Mouse (Mus musculus) kidney, postnatal 4 days (tissue): Measurements from ENCODE around the gene Slc44a2.
"Not testable (repeated sequence)": the region's sequence is repeated elsewhere in the genome, so short reads cannot be mapped to it uniquely, and the experiment has no call there.

Experiments used
- DNase-seq, 2 experiments: peaks; one replicate each; pipeline ENCODE4 v3.0.0; 2021; ENCODE audit warnings: mixed read lengths in 2 of 2

The Slc44a2 gene

DNA sequence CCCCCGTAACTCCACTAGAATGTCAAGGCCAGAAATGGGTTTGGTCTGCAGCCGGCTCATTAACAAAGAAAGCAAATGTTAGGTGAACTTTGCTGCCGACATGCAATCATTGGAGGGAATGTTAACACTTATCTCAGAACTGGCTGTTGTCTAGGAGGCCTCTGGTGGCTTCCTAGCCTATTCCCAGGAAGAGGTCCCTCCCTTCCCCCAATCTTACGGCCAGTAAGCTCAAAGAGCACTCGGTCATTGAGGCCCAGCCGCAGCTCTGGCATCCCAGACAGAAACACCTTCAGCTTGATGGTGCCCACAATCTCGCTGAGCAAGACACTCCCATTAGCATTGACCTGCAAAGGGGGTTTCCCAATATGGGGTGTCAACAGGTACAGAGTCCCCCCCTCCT, 15.4 kb upstream of the Slc44a2 start:
- DNase-seq, result no peak

GRCm38 (mm10) chr9:21309150-21309741, 11.3 kb upstream of the Slc44a2 start:
- DNase-seq, result peak in 1 of 2 experiments; percentile 60

DNA sequence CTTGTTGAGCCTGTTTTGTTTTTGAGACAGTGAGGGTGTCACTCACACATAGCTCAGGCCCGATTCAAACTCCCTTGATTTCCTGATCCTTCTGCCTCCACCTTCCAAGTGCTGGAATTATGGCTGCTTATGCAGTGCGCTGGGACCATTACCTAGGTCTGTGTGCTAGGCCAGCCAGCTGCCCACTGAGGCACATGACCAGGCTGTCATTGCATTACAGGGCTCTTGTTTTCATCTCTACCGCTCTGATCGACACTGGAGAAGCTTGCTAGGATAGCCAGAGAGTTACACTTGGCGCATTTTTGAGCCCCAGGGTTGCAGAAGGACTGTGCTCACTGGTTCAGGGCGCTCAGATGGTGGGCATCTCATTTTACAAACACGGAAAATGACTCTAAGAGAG, 8.8 kb upstream of the Slc44a2 start:
- DNase-seq, result no peak

DNA sequence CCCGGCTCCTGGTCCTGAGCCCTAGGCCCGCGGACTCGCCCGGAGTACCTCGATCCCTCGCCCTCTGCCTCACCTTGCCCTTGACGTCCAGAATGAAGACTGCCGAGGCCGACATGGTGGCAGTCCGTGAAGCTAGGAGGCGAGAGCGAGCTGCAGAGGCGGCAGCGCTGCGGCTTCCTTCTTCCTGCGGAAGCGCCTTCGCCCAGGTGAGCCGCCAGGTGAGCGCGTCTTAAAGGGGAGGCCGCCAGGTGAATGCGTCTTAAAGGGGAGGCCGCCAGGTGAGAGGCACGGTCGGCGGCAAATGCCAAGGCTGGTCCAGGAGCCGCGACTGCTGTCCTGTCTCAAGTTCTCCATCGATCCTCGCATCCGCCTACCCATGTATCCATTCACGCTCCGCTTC, 8.4 kb upstream of the Slc44a2 start, which contains the start of gene Ap1m2:
Ap1m2 (minus strand) TSS at position 204 of the 400 bp plus-strand sequence.
- peak; percentile 66 to 76 for DNase-seq

GRCm38 (mm10) chr9:21313394-21313793, 7.1 kb upstream of the Slc44a2 start:
- DNase-seq, result peak; percentile 93 to 94

DNA sequence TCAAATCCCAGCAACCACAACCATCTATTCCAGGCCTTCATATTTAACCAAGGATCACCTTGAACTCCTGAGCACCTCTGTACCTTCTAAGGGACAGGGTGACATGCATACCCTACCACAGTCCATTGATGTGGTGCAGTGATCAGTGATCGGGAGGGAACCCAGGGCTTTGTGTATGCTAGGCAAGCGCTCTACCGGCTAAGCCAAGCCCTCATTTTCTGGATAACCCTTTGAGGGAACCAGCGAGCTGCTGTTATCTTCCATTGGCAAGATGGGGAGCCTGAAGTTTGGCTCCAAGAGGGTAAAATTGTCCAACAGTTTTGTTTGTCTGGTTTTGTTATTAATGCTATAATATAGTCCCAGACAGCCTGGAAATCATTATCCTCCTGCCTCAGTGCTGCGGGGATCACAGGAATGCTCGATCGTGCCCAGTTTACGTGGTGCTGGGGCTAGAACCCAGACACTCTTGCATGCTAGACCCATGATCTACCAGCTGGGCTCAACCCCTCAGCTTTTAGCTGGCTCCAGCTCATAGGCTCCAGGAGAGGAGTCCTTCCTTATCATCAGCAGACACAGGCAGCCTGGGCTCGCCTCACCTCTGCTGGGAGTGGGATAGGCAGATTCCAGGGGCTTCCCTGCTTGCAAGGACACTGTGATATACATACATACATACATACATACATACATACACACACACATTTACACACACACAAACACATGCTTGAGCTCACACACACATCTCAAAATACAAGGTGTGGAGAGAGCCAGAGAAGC, 5.9 kb upstream of the Slc44a2 start:
- DNase-seq, result no peak

- no peak for DNase-seq
Observed at GRCm38 (mm10) chr9:21315421-21315820, 5.1 kb upstream of the Slc44a2 start.

- DNase-seq, result no peak
Observed at GRCm38 (mm10) chr9:21316696-21317095, 3.8 kb upstream of the Slc44a2 start.

DNA sequence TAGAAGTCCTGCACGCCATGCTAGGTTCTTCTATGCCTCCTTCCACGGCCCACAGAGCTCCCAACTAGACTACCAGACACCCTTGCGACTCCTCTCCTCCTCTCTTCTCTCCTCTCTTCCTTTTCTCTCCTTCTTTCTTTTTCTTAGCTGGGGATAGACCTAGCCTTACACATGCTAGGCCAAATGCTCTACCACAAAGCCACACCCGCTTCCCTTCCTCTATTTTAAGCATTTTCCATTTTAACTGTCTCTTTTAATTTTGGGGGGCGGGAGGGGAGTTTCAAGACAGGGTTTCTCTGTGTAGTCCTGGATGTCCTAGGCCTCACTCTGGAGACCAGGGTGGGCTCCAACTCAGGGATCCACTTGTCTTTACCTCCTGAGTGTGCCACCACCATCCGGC, 1.7 kb upstream of the Slc44a2 start:
- no peak for DNase-seq

DNA sequence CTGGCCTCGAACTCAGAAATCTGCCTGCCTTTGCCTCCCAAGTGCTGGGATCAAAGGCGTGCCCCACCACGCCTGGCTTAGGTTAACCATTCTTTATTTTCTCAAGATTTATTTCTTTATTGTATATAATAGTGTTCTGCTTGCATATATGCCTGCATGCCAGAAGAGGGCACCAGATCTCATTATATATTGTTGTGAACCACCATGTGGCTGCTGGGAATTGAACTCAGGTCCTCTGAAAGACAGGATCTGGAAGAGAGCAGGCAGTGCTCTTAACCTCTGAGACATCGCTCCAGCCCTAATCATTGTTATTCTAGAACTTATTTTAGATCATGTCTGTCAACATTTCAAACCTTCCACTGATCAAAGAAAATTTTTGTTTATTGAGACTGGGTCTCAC, 995 bp upstream of the Slc44a2 start:
- no peak for DNase-seq

GRCm38 (mm10) chr9:21320280-21320618, 249 bp upstream of the Slc44a2 start:
- no peak for DNase-seq

GRCm38 (mm10) chr9:21321513-21321835, 976 bp downstream of the Slc44a2 start:
- DNase-seq, result peak; percentile 53 to 56

GRCm38 (mm10) chr9:21322211-21322916, 1.9 kb downstream of the Slc44a2 start:
- DNase-seq, result no peak

GRCm38 (mm10) chr9:21322917-21323297, 2.4 kb downstream of the Slc44a2 start:
- not testable (repeated sequence) for DNase-seq

- peak in 1 of 2 experiments; percentile 40 for DNase-seq
Observed at GRCm38 (mm10) chr9:21324269-21324668, 3.8 kb downstream of the Slc44a2 start.

- DNase-seq, result no peak
Observed at GRCm38 (mm10) chr9:21327569-21327968, 7.1 kb downstream of the Slc44a2 start.

DNA sequence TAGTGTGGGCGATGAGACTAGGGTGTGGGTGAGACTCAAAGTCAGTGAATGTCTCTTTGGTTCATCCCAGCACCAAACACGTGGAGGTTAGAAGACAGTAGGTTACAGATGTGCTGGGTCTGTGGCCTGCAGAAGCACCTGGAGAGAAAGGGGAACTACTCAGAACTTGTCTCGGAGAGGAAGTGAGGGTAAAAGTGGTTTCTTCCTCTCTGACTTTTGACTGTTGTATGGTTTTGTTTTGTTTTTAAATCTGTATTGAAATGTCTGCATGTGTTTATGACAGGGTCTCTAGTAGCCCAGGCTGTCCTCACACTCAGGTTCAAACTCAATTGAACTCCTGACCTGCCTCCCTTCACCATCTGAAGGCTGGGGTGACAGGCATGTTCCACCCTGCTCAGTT, 7.5 kb downstream of the Slc44a2 start:
- DNase-seq, result no peak

DNA sequence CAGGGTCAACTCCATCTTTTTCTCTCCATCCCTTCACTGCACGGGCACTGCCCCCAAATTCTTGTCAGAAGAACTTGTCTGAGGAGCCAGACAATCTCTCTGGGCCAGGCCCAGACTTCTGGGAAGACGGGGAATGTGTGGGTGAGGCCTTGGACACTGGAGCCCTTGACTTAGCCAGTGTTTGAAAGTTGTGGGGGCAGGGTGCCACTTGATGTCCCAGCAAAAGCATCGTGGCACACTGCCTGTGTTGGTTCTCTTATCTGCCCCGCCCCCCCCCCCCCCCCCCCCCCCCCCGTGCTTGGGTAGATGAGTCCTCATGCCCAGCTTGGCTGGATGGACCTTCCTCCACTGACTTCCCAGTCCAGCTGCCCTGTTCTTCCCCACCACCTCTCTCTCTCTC, 8.5 kb downstream of the Slc44a2 start:
- DNase-seq, result peak in 1 of 2 experiments; percentile 22

DNA sequence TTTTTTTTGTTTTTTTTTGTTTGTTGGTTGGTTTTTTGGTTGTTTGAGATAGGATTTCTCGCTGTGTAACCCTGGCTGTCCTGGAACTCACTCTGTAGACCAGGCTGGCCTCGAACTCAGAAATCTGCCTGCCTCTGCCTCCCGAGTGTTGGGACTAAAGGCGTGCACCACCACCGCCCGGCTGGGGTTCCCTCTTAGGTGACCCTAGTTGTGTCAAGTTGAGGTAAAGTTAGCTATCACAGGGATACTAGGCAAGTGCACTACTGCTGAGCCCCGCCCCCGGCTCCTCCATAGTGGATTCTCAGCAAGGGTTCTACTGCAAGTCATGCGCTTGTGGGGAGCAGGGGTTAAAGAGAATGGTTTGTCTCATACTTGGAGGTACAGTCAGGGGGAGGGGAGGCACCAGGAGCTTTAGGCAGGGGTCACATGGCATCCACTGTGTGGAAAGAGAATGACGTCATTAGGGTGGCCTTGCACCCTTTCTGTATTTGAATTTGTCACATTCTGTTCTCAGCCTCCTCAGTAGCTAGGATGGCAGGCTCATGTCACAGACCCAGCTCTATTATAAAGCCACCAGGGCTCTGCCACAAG, 9.3 kb downstream of the Slc44a2 start:
- no peak for DNase-seq

DNA sequence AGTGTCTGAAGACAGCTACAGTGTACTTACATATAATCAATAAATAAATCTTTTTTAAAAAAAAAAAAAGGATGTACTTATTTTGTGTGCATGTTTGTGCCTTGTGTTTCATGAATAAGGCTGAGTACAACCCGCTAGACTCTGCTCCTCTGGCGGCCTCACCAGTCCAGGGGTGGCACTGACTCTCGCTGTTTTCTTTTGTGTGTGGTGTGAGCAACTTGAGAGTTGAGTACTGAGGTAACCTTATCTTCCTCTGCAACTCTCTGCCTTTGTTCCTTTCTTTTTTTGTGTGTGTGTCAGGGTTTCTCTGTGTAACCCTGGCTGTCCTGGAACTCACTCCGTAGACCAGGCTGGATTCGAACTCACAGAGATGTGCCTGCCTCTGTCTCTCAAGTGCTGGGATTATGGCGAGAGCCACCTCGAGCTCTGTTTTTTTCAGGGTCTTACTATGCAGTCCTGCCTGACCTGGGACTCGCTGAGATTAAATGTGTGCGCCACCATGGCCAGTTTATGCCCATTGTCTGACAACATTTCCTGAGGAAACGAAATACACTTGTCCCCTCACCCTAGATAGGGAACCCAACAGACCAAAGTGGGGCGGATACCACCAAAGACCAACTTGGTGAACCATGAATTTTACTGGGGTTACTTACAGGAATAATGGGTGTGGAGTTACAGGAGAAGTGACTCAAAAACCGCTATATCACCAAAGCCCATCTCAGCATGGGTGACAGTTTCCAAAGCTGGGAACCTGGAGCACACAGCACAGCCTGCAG, 11.1 kb downstream of the Slc44a2 start:
- no peak for DNase-seq

- DNase-seq, result no peak
Observed at GRCm38 (mm10) chr9:21332161-21333061, 11.9 kb downstream of the Slc44a2 start.

DNA sequence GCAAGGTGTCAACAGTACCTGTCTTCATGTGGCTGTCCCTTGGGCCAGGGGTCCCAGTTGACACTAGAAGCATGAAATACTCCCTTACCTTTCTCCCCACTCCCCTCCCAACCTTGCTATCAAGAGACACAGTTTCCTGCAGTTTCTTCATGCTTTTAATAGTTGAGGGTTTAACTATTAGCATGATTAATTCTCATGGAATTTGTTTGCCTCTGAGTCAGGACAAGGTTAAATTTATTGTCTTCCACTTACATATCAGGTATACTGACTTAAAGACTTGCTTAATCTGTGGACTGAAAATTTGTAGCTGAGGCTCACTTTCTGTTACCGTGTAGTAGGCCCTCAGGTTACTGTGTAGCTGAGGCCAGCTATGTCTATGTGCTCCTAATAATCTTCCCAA, 13.0 kb downstream of the Slc44a2 start:
- no peak for DNase-seq
